Mouse (Mus musculus): ENCODE results near the gene Ackr3. TPM values are rescaled to one million over a fixed set of nuclear protein-coding genes. Genes with fewer than 3 reads are reported as not detected.

Ackr3 gene
- polyA plus RNA-seq, 1 experiment, result not detected

DNA sequence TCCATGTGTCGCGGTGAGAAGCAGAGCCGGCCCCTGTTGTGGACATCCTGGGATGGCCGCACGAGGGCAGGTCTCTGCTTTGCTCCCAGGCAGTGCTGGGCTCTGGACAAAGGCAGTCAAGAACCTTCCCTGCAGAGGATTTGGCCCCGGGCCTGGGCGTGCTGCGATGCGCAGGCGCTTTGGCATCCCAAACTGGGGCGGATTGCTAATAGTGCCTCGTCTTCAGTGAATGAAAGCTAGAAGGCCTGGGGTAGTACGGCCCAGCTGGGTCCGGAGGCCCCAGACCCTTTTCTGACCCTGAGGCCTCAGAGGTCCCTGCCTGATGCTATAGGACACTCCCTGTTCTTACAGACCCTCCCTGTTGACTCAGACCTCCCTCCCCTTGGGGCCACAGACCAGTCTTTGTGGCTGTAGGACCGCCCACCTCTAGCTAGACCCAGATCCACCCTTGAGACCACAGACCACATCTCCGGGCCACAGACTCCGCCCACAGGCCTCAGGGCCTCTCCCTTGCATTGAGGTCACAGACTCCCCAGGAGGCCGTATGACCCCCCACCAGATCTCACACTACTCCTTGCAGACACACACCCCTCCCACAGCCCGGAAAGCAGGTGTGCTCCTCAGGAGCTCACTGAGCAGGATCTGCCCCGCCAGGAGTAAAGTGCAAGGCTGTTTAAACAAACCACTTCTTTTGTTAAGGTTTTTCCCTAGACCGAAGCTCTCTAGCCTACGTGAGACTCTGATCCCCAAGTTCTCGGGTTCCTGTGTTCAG lies 1.4 kb upstream of the Ackr3 start:
- no peak for TF ChIP-seq POLR2A (IDR thresholded peaks at IDR 0.05; ENCODE audit: borderline replicate concordance, low read depth, low read length)
- no peak for TF ChIP-seq CTCF (IDR thresholded peaks at IDR 0.05; ENCODE audit: low read depth, low read length)
- no peak overlapping the region for H3K27ac ChIP-seq (ENCODE audit: insufficient read depth, low read depth, low read length)
- no peak overlapping the region for H3K4me3 ChIP-seq (ENCODE audit: insufficient read depth, low read length)
- H3K4me1 ChIP-seq (ENCODE audit: control insufficient read depth, insufficient read depth, low read length), result no peaks in the 10 kb centered on the region

DNA sequence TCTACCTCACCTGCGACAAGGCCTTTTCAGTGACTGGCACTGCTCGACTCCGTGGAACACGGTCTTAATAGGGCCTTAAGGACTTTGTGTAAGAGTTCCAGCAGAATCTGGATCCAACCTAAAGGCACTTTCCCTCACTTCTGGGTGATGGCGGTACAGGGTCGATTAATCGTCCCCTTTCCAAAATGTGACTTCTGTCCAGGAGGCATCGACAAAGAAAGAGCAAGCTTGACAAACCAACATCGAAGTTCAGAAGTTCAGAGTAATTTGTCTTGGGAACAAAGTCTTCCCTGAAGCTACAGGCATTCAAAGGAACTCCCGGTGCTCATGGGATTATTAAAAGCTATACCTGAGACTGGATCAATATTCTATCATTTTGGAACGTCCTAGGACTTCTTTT lies 439 bp upstream of the Ackr3 start:
- no peak for TF ChIP-seq CTCF (IDR thresholded peaks at IDR 0.05; ENCODE audit: low read depth, low read length)
- TF ChIP-seq POLR2A (IDR thresholded peaks at IDR 0.05; ENCODE audit: borderline replicate concordance, low read depth, low read length), result no peak
- H3K4me3 ChIP-seq (ENCODE audit: insufficient read depth, low read length), result no peak overlapping the region
- H3K4me1 ChIP-seq (ENCODE audit: control insufficient read depth, insufficient read depth, low read length), result no peaks in the 10 kb centered on the region
- no peak overlapping the region for H3K27ac ChIP-seq (ENCODE audit: insufficient read depth, low read depth, low read length)

DNA sequence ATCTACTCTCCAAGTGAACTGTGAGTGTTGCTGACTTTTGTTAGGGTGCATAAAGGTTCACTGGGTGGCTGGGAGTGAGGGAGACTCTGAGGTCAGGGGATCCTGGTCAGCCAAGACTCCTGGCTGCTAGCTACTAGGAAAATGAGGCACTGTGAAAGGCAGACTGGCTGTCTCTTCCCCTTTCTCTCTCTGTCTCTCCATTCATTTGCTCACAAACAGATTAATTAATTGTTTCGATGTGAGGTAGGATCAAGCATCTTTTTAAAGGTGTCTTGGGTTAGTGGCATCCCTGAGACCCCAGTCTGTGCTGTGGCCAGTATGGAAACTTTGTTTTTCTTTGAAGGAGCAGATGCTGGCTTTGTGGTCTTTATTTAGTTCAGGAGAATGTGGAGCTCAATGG lies 1.0 kb downstream of the Ackr3 start:
- H3K4me1 ChIP-seq (ENCODE audit: control insufficient read depth, insufficient read depth, low read length), result no peaks in the 10 kb centered on the region
- no peak overlapping the region for H3K27ac ChIP-seq (ENCODE audit: insufficient read depth, low read depth, low read length)
- H3K4me3 ChIP-seq (ENCODE audit: insufficient read depth, low read length), result no peak overlapping the region
- TF ChIP-seq POLR2A (IDR thresholded peaks at IDR 0.05; ENCODE audit: borderline replicate concordance, low read depth, low read length) (no peak), CTCF (IDR thresholded peaks at IDR 0.05; ENCODE audit: low read depth, low read length) (no peak)

DNA sequence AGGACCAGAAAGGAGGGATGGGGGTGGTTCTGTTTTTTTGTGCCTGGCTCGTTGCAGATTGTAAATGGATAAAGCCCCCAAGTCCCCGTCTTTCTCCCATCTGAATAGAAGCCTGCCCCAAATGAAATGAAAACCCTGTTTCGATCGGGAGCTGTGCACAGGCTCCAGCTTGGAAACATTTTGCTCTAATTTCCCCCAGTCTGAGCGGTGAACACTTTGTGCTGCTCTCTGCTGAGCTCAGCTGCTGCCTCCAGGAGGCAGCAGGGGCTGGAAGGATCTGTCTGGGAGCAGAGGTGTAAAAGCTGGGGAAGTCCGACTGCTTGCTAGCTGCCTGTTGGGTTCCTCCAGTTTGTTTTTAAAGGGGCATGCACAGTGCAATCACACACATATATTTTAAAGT lies 1.4 kb downstream of the Ackr3 start:
- TF ChIP-seq POLR2A (IDR thresholded peaks at IDR 0.05; ENCODE audit: borderline replicate concordance, low read depth, low read length) (no peak), CTCF (IDR thresholded peaks at IDR 0.05; ENCODE audit: low read depth, low read length) (no peak)
- Histone ChIP-seq H3K4me1 (ENCODE audit: control insufficient read depth, insufficient read depth, low read length) (no peaks in the 10 kb centered on the region), H3K4me3 (ENCODE audit: insufficient read depth, low read length) (no peak overlapping the region), H3K27ac (ENCODE audit: insufficient read depth, low read depth, low read length) (no peak overlapping the region)

DNA sequence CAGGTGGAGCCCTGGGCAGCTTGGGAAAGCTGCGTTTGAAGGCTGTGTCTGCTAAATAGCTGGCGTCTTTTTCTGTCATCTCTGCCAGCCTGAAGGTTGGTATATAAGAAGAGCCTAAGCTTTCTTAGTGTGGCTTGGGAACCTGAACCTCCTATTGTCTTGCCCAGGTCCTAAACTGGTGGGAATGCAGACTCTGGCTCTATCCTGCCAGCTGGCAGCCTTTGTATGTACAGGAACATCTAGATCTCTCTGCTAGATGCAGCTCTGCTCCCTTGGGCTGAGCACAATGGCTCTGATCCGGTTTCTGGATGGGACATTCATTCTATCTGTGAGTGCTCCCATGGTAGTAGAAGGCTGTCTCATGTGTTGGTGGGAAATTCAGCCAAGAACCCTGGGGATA lies 2.9 kb downstream of the Ackr3 start:
- TF ChIP-seq POLR2A (IDR thresholded peaks at IDR 0.05; ENCODE audit: borderline replicate concordance, low read depth, low read length) (no peak), CTCF (IDR thresholded peaks at IDR 0.05; ENCODE audit: low read depth, low read length) (no peak)
- no peak overlapping the region for H3K27ac ChIP-seq (ENCODE audit: insufficient read depth, low read depth, low read length)
- no peaks in the 10 kb centered on the region for H3K4me1 ChIP-seq (ENCODE audit: control insufficient read depth, insufficient read depth, low read length)
- no peak overlapping the region for H3K4me3 ChIP-seq (ENCODE audit: insufficient read depth, low read length)

DNA sequence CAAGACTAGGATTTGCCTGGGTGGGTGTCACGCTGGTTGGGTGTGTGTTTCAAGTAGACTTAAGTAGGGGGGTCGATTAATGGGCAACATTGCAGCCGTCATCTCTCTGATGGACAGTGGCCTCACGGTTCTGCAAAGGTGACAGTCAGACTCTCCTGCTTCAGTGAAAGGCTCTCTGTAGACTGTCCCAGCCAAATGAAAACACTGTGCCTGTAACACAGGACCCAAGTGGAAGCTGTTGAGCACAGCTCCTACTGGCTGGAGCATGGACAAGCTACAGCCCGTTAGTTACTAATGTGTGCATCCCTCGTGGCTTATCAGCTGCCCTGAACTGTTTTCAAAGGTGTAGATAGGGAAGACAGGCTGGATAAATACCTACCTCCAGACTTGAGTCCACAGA lies 3.5 kb downstream of the Ackr3 start:
- H3K4me1 ChIP-seq (ENCODE audit: control insufficient read depth, insufficient read depth, low read length), result no peaks in the 10 kb centered on the region
- TF ChIP-seq POLR2A (IDR thresholded peaks at IDR 0.05; ENCODE audit: borderline replicate concordance, low read depth, low read length) (no peak), CTCF (IDR thresholded peaks at IDR 0.05; ENCODE audit: low read depth, low read length) (no peak)
- no peak overlapping the region for H3K27ac ChIP-seq (ENCODE audit: insufficient read depth, low read depth, low read length)
- no peak overlapping the region for H3K4me3 ChIP-seq (ENCODE audit: insufficient read depth, low read length)

DNA sequence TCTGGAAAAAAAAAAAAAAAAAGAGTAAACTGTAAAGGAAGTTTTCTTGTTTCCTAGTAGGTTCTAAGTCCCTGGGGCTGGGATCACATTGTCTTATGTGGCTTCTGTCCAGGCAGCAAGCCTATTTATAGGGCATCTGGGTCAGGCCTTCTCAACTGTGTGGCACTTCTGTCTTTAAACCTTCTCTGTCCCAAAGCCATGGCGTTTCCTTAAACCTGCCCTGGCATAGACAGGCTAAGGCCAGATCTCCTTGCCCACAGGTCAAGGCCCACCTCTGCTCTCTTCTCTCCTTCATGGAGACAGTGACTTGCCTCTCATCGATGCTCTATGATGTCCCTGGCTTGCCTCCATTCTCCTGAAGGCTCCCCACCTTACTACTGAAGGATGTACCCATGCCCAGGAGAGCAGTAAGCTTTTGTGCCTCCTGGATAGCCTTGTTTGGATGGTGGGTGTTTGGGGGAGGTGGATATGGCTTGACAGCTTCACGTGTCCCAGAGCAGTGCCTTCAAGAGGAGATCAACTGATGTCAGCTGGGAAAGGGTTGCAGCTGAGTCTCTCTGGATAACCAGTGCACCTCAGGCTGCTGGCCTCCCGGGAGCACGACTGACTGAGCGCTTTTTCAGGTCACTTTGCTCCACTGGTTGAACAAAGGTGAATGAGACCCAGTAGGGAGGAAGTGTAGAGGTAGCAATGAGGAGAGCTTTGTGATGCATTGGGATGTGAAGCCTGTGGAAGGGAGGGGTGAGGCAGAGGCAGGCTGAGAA lies 4.1 kb downstream of the Ackr3 start:
- no peak overlapping the region for H3K27ac ChIP-seq (ENCODE audit: insufficient read depth, low read depth, low read length)
- TF ChIP-seq POLR2A (IDR thresholded peaks at IDR 0.05; ENCODE audit: borderline replicate concordance, low read depth, low read length) (no peak), CTCF (IDR thresholded peaks at IDR 0.05; ENCODE audit: low read depth, low read length) (no peak)
- no peaks in the 10 kb centered on the region for H3K4me1 ChIP-seq (ENCODE audit: control insufficient read depth, insufficient read depth, low read length)
- H3K4me3 ChIP-seq (ENCODE audit: insufficient read depth, low read length), result no peak overlapping the region

DNA sequence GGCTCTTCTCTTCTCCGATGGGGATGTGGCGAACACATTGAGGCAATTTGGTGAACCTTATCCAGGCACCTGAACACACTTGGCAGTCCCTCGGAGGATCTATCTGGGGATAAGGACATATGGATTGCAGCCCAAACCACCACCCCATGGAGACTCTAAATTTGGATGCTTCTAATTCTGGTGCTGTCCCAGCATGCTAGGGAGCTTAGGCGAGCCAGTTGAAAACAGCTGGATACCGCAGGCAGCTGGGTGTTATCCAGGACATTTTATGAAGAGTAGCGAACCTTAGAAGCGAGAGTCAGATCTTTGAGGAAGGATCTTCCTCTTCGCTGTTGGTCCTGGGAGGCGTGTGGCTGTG lies 4.7 kb downstream of the Ackr3 start:
- no peak for TF ChIP-seq CTCF (IDR thresholded peaks at IDR 0.05; ENCODE audit: low read depth, low read length)
- TF ChIP-seq POLR2A (IDR thresholded peaks at IDR 0.05; ENCODE audit: borderline replicate concordance, low read depth, low read length), result no peak
- Histone ChIP-seq H3K4me1 (ENCODE audit: control insufficient read depth, insufficient read depth, low read length) (no peaks in the 10 kb centered on the region), H3K27ac (ENCODE audit: insufficient read depth, low read depth, low read length) (no peak overlapping the region), H3K4me3 (ENCODE audit: insufficient read depth, low read length) (no peak overlapping the region)

DNA sequence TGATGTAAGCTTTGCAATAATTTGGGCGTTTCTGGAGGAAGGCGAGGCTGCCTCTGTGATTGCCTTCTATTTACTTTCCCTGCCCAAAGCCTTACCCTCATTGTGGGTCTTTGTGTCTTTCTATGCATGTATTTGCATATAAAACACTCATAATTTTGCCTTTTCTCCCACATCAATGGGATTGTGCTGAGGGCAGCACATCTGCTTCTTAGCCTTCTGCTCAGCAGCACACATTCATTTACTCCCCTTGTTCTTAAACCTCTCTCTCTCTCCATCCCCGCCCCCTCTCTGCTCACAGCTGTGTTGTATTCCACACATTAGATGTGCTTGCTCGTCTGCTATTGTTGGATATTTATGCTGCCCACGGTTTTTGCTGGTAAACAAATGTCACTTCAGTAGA lies 5.3 kb downstream of the Ackr3 start:
- TF ChIP-seq POLR2A (IDR thresholded peaks at IDR 0.05; ENCODE audit: borderline replicate concordance, low read depth, low read length) (no peak), CTCF (IDR thresholded peaks at IDR 0.05; ENCODE audit: low read depth, low read length) (no peak)
- H3K4me1 ChIP-seq (ENCODE audit: control insufficient read depth, insufficient read depth, low read length), result no peaks in the 10 kb centered on the region
- H3K27ac ChIP-seq (ENCODE audit: insufficient read depth, low read depth, low read length), result no peak overlapping the region
- H3K4me3 ChIP-seq (ENCODE audit: insufficient read depth, low read length), result no peak overlapping the region

DNA sequence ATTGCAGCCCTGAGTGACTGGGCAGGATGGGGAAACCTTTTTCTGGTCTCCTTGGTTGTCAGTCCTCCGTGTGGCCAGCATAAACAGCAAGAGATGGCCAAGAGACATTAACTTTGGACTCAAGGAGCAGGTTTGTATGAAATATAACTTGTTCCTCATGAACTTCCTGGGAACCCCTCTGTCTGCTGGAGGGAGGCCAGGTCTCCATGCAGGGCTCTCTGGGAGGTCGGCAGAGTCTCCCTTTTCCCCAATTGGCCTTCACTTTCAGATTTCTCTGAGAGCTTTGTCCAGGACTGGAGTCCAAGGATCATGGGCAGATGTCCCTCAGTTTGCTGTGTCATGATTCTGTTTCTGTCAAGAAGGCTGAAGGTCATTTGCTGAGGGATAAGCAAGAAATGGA lies 6.0 kb downstream of the Ackr3 start:
- H3K27ac ChIP-seq (ENCODE audit: insufficient read depth, low read depth, low read length), result no peak overlapping the region
- no peak for TF ChIP-seq POLR2A (IDR thresholded peaks at IDR 0.05; ENCODE audit: borderline replicate concordance, low read depth, low read length)
- no peak for TF ChIP-seq CTCF (IDR thresholded peaks at IDR 0.05; ENCODE audit: low read depth, low read length)
- no peaks in the 10 kb centered on the region for H3K4me1 ChIP-seq (ENCODE audit: control insufficient read depth, insufficient read depth, low read length)
- H3K4me3 ChIP-seq (ENCODE audit: insufficient read depth, low read length), result no peak overlapping the region
